Mouse (Mus musculus) MEL (cell line): Measurements from ENCODE around the gene Nemf.

Experiments used
- CTCF ChIP-seq, 3 experiments: IDR thresholded peaks in 2 of 3; conservative IDR thresholded peaks in 1 of 3; 2 replicates each; pipeline ENCODE4 v1.5.1; 2011 to 2012; ENCODE audit warnings: low read length in 3 of 3, low read depth in 2 of 3, mild to moderate bottlenecking in 2 of 3, improper control_type of control experiment in 1 of 3, inconsistent platforms in 1 of 3, mixed read lengths in 1 of 3, moderate library complexity in 1 of 3; ENCODE audit not compliant: control insufficient read depth in 1 of 3, insufficient read depth in 1 of 3, poor library complexity in 1 of 3, severe bottlenecking in 1 of 3
- EP300 ChIP-seq, 2 experiments: IDR thresholded peaks; 2 replicates each; pipeline ENCODE4 v1.6.1; 2011; ENCODE audit warnings: improper control_type of control experiment in 2 of 2, low read length in 2 of 2, low read depth in 1 of 2, mild to moderate bottlenecking in 1 of 2
- GATA1 ChIP-seq: IDR thresholded peaks from 2 replicates; pipeline ENCODE4 v1.6.1; 2011; ENCODE audit warnings: low read depth, low read length, improper control_type of control experiment
- HCFC1 ChIP-seq: IDR thresholded peaks from 2 replicates; pipeline ENCODE4 v1.6.1; 2012; ENCODE audit warnings: low read depth, mild to moderate bottlenecking, inconsistent platforms, low read length, improper control_type of control experiment, moderate library complexity
- MEF2A ChIP-seq: IDR thresholded peaks from 2 replicates; pipeline ENCODE4 v1.6.1; 2014; ENCODE audit warnings: low read depth, mild to moderate bottlenecking, inconsistent platforms, low read length, improper control_type of control experiment; ENCODE audit not compliant: poor library complexity, insufficient replicate concordance, severe bottlenecking; ENCODE audit errors: extremely low read depth
- POLR2A ChIP-seq, 2 experiments: IDR thresholded peaks; 2 replicates each; pipeline ENCODE4 v1.6.1; 2011 to 2012; ENCODE audit warnings: low read length in 2 of 2, mild to moderate bottlenecking in 2 of 2, control low read depth in 1 of 2, improper control_type of control experiment in 1 of 2, low read depth in 1 of 2, moderate library complexity in 1 of 2; ENCODE audit not compliant: control insufficient read depth in 1 of 2, insufficient read depth in 1 of 2, poor library complexity in 1 of 2
- POLR2AphosphoS5 ChIP-seq: IDR thresholded peaks from 2 replicates; pipeline ENCODE4 v1.6.1; 2012; ENCODE audit warnings: low read depth, borderline replicate concordance, mild to moderate bottlenecking, inconsistent platforms, low read length, moderate library complexity, mixed read lengths
- SIN3A ChIP-seq: IDR thresholded peaks from 2 replicates; pipeline ENCODE4 v1.6.1; 2012; ENCODE audit warnings: low read length, improper control_type of control experiment, inconsistent platforms
- SMC3 ChIP-seq: IDR thresholded peaks from 2 replicates; pipeline ENCODE4 v1.6.1; 2011; ENCODE audit warnings: low read depth, low read length, improper control_type of control experiment
- TCF12 ChIP-seq: IDR thresholded peaks from 2 replicates; pipeline ENCODE4 v1.6.1; 2014; ENCODE audit warnings: low read depth, mild to moderate bottlenecking, inconsistent platforms, low read length, improper control_type of control experiment, moderate library complexity
- UBTF ChIP-seq: IDR thresholded peaks from 2 replicates; pipeline ENCODE4 v1.6.1; 2012; ENCODE audit warnings: low read depth, mild to moderate bottlenecking, inconsistent platforms, low read length, improper control_type of control experiment, moderate library complexity, borderline replicate concordance; ENCODE audit not compliant: insufficient read depth
- USF1 ChIP-seq: IDR thresholded peaks from 2 replicates; pipeline ENCODE4 v1.6.1; 2014; ENCODE audit warnings: low read depth, mild to moderate bottlenecking, inconsistent platforms, low read length, improper control_type of control experiment, moderate library complexity

DNA sequence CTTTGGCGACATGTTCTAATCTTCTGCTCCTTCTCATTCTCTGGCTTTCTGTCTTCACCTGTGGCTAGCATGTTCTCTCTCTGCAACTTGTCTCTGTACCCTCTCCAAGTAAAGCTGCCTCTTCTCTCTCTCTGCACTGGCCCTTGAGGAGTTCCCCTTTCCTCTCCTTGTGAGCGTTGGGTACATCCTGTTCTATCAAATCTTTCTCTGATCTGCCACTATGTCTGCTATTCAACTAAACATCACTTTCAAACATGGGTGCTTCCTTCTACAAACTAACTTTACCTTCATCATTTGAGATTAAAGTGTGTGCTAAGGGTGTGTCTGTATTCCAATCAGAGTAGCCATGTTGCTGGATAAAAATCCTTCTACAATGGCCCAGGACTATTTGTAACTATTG lies 62.0 kb downstream of the Nemf start:
- TF ChIP-seq CTCF (IDR thresholded peaks at IDR 0.05 in 2 of 3, conservative IDR thresholded peaks at IDR 0.05 in 1 of 3; ENCODE audit: control insufficient read depth in 1 of 3, insufficient read depth in 1 of 3, low read depth in 2 of 3, low read length in 3 of 3, poor library complexity in 1 of 3, severe bottlenecking in 1 of 3) (no peak), POLR2A (IDR thresholded peaks at IDR 0.05; ENCODE audit: control insufficient read depth in 1 of 2, insufficient read depth in 1 of 2, low read depth in 1 of 2, low read length in 2 of 2, poor library complexity in 1 of 2) (no peak), USF1 (no peak), MEF2A (no peak), EP300 (IDR thresholded peaks at IDR 0.05; ENCODE audit: low read depth in 1 of 2, low read length in 2 of 2) (no peak), HCFC1 (no peak), SIN3A (no peak), SMC3 (0 out of 2 replicates have a peak, but pooled peaks have one; percentile 6), GATA1 (no peak), UBTF (no peak), POLR2AphosphoS5 (no peak), TCF12 (no peak)
